Mouse (Mus musculus) heart, embryonic 10.5 days (tissue): Measurements from ENCODE around the gene Olfr1348. TPM values are rescaled to one million over a fixed set of nuclear protein-coding genes. Genes with fewer than 3 reads are reported as not detected.

Experiments
- polyA plus RNA-seq: library from polyadenylated mRNA; unstranded; fragments of >200 nt; fragmentation: Nextera tagmentation; extraction: Ambion mirVana; gene quantifications from 2 replicates; pipeline ENCODE4 v1.2.1, GENCODE M21; 2016

The Olfr1348 gene
- polyA plus RNA-seq, 1 experiment from 2014 or later: not detected

Other genes with a start within 250 kb of the Olfr1348 start
- gene Zfp667, start 222.2 kb downstream of the Olfr1348 start, polyA plus RNA-seq: 3.4 and 4.1 TPM in 2 replicates
- 4.9 and 5.3 TPM in 2 replicates for gene Zfp583, start 177.5 kb downstream of the Olfr1348 start, polyA plus RNA-seq
- gene Gm3854, start 165.0 kb downstream of the Olfr1348 start, polyA plus RNA-seq: 1.8 and 2.4 TPM in 2 replicates
- 0.83 and 1.3 TPM in 2 replicates for gene Zfp78, start 145.5 kb downstream of the Olfr1348 start, polyA plus RNA-seq
- gene Zfp28, start 125.5 kb downstream of the Olfr1348 start, polyA plus RNA-seq: 8.6 and 9.5 TPM in 2 replicates
- 0.18 and 0.21 TPM in 2 replicates for gene Smim17, start 110.0 kb downstream of the Olfr1348 start, polyA plus RNA-seq
- gene Gm20715, start 98.5 kb downstream of the Olfr1348 start, polyA plus RNA-seq: not detected in 2 replicates
- gene Olfr1344, start 70.1 kb downstream of the Olfr1348 start, polyA plus RNA-seq: not detected in 2 replicates
- gene Olfr1336, start 52.6 kb downstream of the Olfr1348 start, polyA plus RNA-seq: not detected in 2 replicates
- not detected in 2 replicates for gene Olfr1346, start 41.6 kb downstream of the Olfr1348 start, polyA plus RNA-seq
- gene Olfr5, start 21.8 kb downstream of the Olfr1348 start, polyA plus RNA-seq: not detected in 2 replicates
- gene Olfr1347, start 9.0 kb downstream of the Olfr1348 start, polyA plus RNA-seq: not detected in 2 replicates
- gene Olfr1349, start 14.2 kb upstream of the Olfr1348 start, polyA plus RNA-seq: not detected in 2 replicates
- gene Olfr1350, start 56.1 kb upstream of the Olfr1348 start, polyA plus RNA-seq: not detected in 2 replicates
- gene Zim1, start 187.7 kb upstream of the Olfr1348 start, polyA plus RNA-seq: 9.4 and 17.2 TPM in 2 replicates
- gene Peg3, start 221.7 kb upstream of the Olfr1348 start, polyA plus RNA-seq: 198 and 307 TPM in 2 replicates
- 11.4 and 20.7 TPM in 2 replicates for gene Usp29, start 221.8 kb upstream of the Olfr1348 start, polyA plus RNA-seq